Mouse (Mus musculus) lung, postnatal 14 days (tissue): ENCODE measurements around the gene Macrod2.
"Not testable (repeated sequence)": the region's sequence is repeated elsewhere in the genome, so short reads cannot be mapped to it uniquely, and the experiment has no call there.

ENCODE experiments used
- DNase-seq: peaks from one replicate; pipeline ENCODE4 v3.0.0; 2021

The Macrod2 gene

DNA sequence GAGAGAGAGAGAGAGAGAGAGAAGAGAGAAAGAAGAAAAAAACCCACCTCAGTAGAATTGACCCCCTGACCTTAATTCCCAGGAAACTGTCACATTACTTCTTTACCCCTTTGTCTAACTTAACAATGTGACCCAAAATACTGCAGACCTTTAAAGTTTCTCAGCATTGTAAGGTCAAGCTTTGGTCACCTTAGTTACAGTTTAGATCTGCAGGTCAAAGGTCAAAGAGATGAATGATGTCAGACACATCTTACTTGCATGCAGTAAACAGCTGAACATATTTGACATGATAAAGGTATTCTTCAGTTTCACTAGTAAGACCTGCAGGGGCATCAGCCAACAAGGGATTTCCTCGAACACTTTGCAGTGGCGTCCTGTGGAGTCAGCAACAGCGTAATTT lies 309.0 kb downstream of the Macrod2 start:
- DNase-seq, result no peak

DNA sequence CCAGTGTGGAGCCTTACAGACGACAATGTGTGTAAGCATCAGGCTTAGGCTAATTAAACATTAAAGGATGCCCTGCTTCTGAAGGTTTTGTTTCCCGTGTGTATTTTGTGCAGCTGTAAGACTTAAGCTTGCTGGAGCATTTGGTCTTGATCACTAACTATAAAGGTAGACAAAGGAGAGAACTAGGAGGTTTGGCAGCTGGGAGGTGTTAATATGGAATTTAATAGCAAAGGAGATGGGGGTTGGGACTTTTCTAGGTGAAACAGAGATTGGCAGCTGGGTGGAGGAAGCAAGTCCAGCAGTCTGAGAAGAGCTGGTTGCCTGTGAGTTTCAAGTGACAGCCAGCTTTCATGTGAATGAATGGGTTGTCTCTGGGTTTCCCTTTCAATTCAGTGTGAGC lies 310.2 kb downstream of the Macrod2 start:
- no peak for DNase-seq

DNA sequence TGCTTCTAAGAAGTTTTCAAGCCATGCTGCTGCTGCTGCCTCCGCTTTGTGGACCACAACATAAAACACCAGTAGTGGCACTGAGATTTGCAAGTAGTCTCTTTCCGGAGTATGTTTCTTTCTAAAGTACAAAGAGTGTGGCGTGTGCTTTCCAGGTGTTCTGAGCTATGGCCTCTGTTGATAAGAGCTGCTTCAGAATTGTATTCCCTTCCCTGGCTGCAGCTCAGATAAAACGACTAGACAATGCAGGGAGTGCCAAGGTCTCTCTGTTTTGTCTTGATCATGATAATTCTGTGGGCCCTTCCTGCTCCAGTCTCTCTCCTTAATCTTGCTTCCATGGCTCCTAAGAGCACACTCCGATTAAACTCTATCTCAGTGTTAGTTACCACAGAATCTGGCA lies 312.4 kb downstream of the Macrod2 start:
- no peak for DNase-seq

DNA sequence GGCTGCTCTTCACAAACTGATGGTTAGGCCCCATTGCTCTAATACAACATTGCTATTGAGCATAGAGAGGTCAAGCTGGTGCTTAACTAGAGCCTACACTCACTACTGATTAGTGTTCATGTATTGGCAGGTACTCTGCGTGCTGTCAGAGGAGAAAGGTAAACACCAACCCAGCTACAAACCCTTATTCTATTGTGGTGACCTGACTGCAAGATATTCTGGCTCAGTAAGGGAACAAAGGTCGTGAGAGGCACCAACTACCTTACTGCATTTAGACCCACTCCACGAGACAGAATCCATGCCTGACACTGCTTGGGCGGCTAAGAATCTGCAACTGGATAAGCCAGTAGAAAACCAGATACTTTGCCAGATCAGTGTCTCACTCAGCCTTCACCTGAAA lies 320.7 kb downstream of the Macrod2 start:
- no peak for DNase-seq

DNA sequence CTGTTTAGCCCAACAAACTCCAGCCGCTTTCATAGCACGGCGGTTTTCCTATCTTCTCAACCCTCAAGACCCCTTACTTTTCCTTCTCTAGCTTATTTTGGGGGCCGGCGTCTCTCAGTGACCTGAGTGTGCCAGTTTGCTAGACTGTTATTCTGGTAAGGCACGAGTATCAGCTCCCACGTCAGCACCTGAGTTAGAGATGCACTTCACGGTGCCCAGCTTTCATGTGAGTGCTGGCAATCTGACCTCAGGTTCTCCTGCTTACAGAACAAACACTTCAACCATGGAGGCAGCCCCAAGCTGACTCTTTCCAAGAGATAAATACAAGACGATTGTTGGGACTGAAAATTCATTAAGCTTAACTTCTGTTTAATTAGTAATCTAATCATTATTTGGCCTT lies 322.3 kb downstream of the Macrod2 start:
- peak; percentile 39 for DNase-seq

DNA sequence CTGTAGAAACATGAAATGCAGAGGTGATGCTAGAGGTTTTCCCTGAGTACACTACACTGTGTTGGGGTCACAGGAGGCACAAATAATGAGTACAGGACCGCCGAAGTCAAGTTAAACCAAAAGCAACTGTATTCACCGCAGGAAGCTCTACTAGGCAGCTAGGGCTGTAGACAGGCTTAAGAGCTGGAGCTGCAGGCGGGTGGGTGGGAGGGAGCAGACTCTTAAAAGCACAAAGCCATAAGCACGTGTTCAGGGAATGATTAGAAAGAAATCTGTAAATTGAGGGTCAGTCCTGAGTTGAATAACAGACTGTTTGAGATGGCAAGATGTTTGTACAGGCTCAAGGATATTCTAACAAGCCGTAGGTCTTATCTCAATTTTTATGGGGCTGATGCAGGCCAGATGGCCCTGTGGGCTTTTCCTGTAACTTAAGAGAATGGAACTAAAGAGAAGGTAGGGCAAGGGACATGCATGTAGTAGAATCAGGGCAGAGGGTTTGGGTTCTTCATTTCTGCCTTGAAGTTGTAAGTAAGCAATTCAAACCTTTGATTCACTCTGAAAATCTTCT lies 337.6 kb downstream of the Macrod2 start:
- DNase-seq, result no peak

DNA sequence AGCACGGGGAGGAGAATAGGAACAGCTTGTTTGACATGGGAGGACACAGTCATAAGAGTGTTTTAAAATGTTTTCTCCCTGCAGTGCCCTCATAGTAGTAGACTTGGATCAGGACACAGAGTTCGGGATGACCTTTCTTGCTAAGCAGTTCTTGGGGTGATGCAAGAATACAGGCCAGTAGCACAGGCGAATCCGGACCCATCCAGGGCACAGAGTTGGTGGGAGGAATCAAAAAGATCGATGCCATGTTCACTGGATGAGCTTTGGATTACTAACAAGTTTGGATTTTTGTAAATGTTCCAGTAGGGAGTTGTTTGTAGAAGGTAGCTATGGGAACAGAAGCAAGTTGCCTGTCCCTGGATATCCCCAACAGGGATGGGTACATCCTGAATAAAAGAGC lies 345.4 kb downstream of the Macrod2 start:
- DNase-seq, result no peak

DNA sequence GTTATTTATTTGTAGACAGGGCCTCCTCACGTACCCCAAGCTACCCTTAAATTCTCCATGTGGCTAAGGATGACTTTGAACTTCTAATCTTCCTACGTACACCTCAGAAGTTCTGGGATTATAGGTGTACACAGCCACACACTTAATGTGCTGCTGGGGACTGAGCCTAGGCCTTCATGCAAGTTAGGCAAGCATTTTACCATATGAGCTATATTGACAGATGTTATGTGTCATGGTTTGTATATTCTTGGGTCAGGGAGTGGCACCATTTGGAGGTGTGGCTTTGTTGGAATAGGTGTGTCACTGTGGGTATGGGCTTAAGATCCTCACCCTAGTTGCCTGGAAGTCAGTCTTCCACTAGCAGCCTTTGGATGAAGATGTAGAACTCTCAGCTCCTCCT lies 347.8 kb downstream of the Macrod2 start:
- DNase-seq, result not testable (repeated sequence)

DNA sequence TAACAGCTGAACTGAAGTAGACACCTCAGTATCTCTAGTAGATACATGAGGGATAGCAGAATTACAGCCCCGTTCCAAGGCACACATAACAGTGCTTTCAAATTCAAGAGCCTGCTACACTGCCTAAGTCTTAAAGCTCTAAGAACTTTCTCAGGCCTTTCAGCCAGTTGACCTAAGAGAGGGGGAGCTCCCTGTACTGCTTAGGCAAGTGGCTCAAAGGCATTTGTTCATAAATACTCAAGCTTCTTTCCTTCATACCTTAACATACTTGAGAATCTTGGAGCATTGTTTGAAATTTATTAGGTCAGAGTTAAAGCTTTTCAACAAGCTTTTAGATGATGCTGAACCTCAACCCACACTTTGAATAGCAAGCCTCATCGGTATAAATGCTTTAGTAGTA lies 363.8 kb downstream of the Macrod2 start:
- DNase-seq, result no peak

DNA sequence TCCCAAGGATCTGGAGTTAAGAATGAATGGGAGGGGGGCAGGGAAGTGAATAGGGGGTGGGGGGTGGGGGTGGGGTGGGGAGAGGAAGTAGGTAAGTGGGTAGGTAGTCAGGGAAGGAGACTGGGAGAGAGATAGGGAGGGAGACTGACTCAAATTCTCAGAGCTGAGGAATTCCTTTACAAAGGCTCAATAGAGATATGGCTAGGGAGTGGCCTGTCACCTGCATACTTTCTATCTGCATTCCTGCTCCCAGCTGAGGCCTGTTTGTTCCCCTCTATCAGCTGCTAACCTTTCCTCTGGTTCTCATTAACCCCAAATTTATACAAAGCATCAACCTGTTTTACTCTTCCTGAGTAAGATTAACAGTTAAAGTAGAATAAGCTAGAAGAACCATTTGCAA lies 364.6 kb downstream of the Macrod2 start:
- no peak for DNase-seq

DNA sequence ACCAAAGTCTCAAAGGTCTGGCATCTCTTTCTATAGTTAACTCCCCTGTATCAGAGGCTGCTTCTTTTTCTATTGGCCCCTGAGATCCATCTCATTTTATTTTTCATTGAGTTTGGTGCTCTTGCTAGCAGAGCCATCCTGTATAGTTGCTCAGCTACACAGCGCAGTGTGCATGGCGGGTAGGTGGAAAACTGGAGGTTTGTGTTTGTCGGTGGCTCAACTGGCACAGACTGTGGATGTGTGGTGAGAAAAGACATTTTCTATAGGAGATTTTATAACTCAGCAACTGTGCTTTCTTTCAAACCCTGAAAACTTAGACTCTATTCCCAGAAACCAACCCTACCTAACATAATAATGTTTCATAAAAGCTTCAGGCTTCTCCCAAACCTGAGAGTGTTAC lies 365.0 kb downstream of the Macrod2 start:
- DNase-seq, result no peak

DNA sequence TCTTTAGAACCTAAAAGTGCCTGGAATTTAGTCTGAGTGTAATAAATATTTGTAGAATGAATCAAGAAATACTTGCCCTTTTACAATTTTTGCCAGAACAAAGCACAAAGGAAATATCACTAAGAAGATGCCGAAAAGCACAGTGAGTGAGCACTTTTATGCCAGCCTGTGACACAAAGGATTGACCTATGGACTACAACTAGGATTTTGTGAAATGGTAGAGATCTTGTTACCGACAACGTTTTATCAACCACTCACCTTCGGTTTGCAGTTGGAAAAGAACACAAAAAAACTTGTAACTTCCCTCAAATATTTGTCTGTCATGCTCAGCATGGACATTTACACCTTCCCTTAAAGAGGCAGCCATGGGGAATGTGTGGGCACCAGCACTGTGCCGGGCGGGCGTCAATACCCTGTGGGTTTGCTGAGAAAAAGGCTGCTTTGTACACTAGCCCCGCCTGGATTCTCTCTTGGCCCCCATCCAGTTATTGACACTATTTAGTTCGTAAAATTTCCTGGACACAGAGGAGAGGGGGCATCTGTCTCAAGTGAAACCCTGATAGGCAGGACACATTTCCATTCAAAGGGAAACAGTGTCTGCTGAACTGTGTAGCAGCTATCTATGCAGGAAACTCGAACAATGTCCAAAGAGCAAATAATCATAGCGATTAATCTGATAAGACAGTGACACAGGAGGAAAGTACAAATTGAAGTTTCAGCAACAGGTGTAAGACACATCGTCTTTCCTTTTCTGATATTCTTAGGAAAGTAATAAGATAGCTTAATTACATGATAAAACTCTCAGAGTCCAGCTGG lies 368.2 kb downstream of the Macrod2 start:
- DNase-seq, result no peak

DNA sequence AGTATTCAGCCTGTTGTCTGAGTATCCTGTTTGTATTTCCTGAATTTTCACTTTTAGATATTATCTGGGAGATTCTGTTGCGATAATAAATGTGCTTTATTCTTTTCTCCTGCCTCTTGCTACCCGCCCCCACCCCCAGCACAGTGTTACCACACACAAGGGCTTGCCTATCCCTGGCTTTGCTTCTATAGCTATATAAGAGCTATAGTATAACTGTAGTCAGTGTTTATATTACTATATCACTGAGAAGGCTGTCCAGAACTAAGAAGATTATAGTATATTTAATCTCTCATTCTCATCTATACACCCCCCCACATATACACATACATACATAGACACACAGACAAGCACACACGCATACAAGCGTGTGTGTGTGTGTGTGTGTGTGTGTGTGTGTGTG lies 374.4 kb downstream of the Macrod2 start:
- DNase-seq, result no peak

DNA sequence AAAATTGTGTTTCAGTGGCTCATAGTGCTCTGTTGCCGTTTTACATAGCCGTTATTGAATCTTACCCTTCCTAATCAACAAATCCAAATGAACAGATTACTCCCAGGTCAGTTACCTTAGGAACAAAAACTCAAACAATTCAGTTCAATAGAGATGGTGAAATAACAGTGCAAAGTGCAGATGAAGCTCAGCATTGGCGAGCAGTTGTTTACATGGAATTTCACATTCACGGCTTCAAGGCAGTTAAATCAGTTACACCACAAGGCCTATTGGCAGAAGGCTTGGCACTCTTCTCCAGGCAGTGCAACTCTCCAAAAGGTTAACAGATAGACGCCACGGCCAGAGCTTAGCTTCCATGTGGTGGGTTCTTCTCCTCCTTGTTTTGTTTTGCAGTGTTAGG lies 377.7 kb downstream of the Macrod2 start:
- DNase-seq, result no peak

DNA sequence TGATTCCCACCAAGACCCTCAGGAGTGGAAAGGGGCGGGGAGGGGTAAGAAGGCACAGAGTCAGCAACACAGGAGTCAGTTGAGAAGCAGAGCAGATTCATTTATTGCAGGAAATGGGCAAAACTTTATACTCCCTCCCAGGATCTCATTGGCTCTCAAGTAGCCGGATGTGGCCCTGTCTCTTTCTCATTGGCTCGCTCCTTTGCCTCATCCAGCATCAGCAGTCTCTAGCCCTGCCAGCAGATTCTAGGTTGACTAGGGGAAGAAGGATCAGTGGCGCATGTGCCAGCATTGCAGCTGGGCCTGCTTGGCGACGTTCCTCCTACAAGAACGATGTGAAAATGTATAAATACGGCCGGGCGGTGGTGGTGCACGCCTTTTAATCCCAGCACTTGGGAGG lies 378.3 kb downstream of the Macrod2 start:
- no peak for DNase-seq

DNA sequence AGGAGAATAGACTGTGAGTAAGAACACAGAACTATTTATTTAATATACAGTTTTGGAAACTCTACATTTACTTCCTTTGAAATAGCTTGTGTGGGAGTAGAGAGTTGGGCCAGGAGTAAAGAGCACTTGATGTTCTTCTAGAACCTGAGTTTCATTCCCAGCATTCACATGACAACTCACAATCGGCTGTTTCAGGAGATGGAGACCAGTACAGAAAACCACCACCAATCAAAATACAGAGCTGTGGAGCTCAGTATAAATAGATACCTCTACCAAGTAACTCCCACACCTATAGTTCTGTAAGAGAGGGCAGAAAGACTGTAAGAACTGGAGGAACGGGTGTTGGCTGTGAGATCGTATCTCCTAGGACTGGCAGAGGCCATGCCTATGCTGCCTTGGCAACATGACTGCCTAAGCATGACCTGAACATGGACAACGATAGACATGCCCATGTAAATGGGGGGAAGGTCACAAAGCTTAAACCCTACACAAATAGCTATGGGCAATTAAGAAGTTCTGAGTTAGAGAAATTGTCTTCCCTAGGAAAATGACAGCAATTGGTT lies 379.8 kb downstream of the Macrod2 start:
- no peak for DNase-seq

DNA sequence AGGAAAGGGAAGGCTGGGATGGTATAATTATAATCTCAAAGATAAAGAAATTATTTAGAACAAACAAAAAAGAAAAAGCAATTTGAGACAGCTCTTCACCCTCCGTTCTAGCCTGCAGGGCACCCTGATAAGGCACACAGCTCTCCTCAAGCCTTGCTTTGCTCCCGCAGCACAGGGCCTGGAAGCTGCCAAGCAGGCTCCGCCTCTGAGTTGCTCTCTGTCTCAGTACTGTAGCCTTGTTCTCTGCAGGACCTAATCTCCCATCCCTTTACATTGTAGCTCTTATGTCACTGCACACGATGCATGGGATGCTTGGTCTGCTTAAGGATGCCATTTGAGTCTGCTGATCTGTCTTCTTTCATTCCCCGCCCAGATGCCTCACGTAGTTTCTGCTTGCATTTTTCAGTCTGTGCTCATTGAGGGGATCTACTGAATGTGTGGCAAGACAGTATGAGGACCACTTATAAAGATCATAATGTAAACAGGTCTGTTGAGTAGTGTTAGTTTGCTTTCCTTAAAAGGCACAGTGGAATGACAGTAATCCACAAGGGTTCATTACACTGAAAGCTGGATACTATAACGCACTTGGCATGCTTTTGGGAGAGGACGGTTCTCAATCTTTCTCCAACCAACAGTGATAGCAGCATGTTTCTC lies 380.5 kb downstream of the Macrod2 start:
- no peak for DNase-seq

DNA sequence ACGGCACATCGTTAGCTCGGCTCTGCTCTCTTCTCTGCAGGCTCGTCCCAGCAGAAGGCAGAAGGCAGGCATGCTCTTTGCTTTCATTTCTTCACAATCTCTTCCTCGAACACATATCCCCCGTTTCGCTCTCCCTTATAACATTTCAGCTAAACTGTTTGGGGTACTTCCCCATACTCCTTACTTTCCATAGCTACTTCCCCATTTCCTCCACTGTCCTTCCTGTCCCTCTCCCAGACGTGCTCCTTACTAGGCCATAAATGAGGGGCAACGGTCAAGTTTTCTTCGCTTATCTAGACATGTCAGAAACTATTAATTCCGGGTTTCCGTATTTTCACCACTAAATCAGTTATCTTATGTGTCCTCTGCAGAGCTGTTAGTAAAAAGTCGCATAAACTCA lies 383.1 kb downstream of the Macrod2 start:
- DNase-seq, result no peak

DNA sequence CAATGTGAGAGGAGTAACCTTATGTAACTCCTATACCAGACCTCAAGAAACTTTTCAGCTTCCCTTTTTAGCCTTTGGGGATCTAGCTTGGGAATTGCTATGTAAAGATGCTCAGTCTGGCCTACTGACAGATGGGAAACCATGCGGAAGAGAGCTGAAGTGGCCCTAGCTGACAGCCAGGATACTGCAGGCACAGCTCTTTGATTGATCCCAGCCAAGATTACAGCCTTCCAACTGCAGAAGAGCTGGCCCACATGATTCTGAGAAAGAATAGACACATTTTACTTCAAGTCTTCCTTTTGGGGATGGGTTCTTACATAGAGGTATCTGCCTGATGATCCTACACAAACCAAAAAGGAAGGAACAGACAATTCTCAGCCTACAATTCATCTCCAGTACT lies 387.9 kb downstream of the Macrod2 start:
- DNase-seq, result no peak

DNA sequence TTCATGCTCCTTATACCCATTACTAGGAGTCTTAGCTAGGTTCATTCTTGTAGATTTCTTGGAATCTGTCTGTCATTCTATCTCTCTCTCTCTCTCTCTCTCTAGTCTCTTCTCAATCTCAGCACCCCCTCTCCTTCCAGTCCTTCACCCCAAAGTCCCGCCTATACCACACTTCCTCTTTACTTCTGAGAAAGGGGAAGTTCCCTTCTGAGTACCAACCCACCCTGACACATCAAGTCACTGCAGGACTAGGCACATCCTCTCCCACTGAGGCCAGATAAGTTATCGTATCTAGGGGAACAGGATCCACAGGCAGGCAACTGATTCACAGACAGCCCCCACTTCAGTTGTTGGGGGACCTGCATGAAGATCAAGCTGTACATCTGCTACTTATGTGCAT lies 389.5 kb downstream of the Macrod2 start:
- no peak for DNase-seq

DNA sequence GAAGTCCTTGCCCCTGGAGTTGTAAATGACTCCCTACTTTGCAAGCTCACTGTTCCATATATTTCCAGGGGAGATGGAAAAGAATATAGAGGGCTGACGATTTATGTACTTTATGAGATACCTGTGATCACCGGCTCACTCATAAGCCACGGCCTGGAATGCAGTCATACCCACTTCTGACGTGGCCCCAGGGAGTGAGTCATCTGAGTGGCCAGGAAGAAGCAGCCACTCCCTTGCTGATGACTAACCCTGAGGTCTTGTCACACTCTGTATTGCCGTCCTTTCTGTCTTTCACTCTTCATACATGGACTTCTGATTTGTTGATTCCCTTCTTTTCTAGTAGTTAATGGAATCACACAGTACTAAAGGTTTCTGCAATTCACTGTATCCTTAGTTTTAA lies 395.3 kb downstream of the Macrod2 start:
- peak; percentile 35 for DNase-seq

DNA sequence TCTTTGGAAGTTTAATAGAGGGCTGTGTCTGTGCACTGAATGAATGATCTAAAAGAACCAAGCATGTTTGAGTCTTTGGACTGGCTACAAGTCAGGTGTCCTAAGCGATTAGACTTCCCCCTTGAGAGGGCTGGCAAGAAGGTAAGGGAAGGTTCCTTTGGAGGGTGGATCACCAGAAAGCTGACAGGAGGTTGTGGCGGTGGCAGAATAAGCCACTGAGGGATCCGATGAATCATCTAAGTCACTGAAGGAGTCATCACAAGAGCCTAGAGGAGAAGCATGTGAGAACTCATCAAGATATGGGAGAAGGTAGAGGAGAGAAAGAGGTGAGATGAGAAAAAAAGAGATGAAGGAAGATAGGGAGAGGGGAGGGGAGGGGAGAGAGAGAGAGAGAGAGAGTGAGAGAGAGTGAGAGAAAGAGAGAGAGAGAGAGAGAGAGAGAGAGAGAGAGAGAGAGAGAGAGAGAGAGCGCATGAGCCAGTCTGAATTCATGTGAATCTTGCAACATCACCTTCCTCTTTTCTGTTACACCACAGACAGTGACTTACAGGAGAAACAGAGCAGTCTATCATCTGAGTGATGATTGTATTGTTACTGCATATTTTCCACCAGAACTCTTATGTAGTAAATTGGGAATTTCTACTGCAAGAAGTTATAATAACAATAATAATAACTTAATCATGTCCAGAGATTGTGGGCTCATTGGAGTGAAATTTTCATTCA lies 398.9 kb downstream of the Macrod2 start:
- no peak for DNase-seq

DNA sequence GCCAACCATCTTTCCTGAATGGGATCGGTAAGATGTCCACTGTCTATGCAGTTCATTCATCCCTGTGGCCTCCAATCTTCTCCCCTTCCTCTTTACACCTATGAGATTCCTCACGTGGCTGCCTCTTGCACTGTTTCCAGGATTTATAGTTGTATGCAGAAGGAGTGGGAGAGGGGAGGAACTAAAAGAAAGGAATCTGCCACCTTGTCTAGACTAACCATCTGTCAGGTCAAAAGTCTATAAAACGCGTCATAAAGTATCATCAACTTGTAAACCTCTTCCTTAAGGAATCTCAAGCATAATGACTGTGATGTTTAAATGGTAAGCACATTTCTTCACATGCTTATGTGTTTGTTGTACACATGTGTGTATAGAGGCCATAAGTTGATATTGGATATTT lies 416.6 kb downstream of the Macrod2 start:
- DNase-seq, result no peak
